Mouse (Mus musculus): Measurements from ENCODE around the gene Hoxb9. TPM values are rescaled to one million over a fixed set of nuclear protein-coding genes. Genes with fewer than 3 reads are reported as not detected.

Gene Hoxb9
- polyA plus RNA-seq, 1 experiment from 2014 or later, result not detected

DNA sequence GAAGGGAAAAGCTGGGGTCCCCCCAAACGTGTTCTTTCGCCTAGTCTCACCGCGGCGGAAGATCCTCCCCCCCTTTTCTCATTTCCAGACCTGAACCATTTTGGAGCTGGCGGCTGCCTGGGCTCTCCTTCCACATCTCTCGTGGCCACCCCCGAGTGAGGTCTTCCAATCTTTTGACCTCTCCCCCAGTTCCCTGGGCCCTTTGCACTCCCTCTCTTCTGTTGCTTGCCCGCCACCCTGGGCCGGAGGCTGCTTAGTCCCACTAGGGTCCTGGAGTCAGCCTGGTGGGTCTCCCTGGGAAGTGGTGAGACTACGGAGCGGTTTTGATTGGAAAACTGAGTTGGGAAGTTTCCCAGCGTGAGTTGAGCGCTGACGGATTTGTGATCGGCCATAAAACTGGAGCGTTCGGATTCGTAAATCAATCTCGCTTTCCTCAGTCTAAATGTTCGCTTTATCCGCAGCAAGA is 54.5 kb downstream of the Hoxb9 start:
- no peak for ATAC-seq
- Histone ChIP-seq H3K27me3 (peaks cover 100% of the 10 kb centered on the region), H3K9ac (replicated peaks) (no peak overlapping the region), H3K4me2 (replicated peaks) (no peak overlapping the region), H3K36me3 (no peaks in the 10 kb centered on the region), H3K4me3 (replicated peaks) (no peak overlapping the region), H3K27ac (no peak overlapping the region), H3K4me1 (replicated peaks) (no peaks in the 10 kb centered on the region), H3K9me3 (no peaks in the 10 kb centered on the region)
- WGBS, result 2% methylated on average over 22 of the region's 22 CpGs

MicroRNAs within 50 kb of the gene (microRNA counts, 519-probe panel; counts per million panel counts)
- microRNA mmu-miR-10a (3,137 counts per million, percentile 66 among the panel's probes with 10 or more counts), microRNA mmu-miR-196a (110 counts per million, percentile 56 among the panel's probes with 10 or more counts)

Small RNAs within 50 kb of the gene (microRNA-seq; reads per million reads assigned to microRNA genes)
- 401 reads per million, percentile 67 among the genes with 10 or more reads in this experiment for gene Mir10a
- not detected for gene Mir196a-1

Other genes starting within 250 kb of the Hoxb9 start
- gene Gip, start 246.9 kb upstream of the Hoxb9 start, polyA plus RNA-seq (2015; fragmentation: Nextera tagmentation; extraction: Ambion mirVana), result not detected in 2 replicates
- gene Snf8, start 236.6 kb upstream of the Hoxb9 start, polyA plus RNA-seq (2015; fragmentation: Nextera tagmentation; extraction: Ambion mirVana), result 133 and 142 TPM in 2 replicates
- gene Ube2z, start 206.1 kb upstream of the Hoxb9 start, polyA plus RNA-seq (2015; fragmentation: Nextera tagmentation; extraction: Ambion mirVana), result 28.9 and 34.0 TPM in 2 replicates
- gene Atp5g1, start 195.8 kb upstream of the Hoxb9 start, polyA plus RNA-seq (2015; fragmentation: Nextera tagmentation; extraction: Ambion mirVana), result 423 and 443 TPM in 2 replicates
- not detected in 2 replicates for gene Calcoco2, start 159.5 kb upstream of the Hoxb9 start, polyA plus RNA-seq (2015; fragmentation: Nextera tagmentation; extraction: Ambion mirVana)
- 0.04 TPM in 1 of 2 replicates, not detected in the other for gene Ttll6, start 137.7 kb upstream of the Hoxb9 start, polyA plus RNA-seq (2015; fragmentation: Nextera tagmentation; extraction: Ambion mirVana)
- gene Hoxb13, start 77.1 kb upstream of the Hoxb9 start, polyA plus RNA-seq (2015; fragmentation: Nextera tagmentation; extraction: Ambion mirVana), result not detected in 2 replicates
- gene Hoxb8, start 10.4 kb downstream of the Hoxb9 start, polyA plus RNA-seq (2015; fragmentation: Nextera tagmentation; extraction: Ambion mirVana), result not detected in 2 replicates
- not detected in 2 replicates for gene Hoxb7, start 15.2 kb downstream of the Hoxb9 start, polyA plus RNA-seq (2015; fragmentation: Nextera tagmentation; extraction: Ambion mirVana)
- not detected in 2 replicates for gene Hoxb6, start 21.0 kb downstream of the Hoxb9 start, polyA plus RNA-seq (2015; fragmentation: Nextera tagmentation; extraction: Ambion mirVana)
- 0.08 TPM in 1 of 2 replicates, not detected in the other for gene Hoxb5, start 31.9 kb downstream of the Hoxb9 start, polyA plus RNA-seq (2015; fragmentation: Nextera tagmentation; extraction: Ambion mirVana)
- not detected in 2 replicates for gene Hoxb4, start 46.8 kb downstream of the Hoxb9 start, polyA plus RNA-seq (2015; fragmentation: Nextera tagmentation; extraction: Ambion mirVana)
- 0.11 TPM in 1 of 2 replicates, not detected in the other for gene Hoxb3, start 51.9 kb downstream of the Hoxb9 start, polyA plus RNA-seq (2015; fragmentation: Nextera tagmentation; extraction: Ambion mirVana)
- gene Hoxb2, start 79.1 kb downstream of the Hoxb9 start, polyA plus RNA-seq (2015; fragmentation: Nextera tagmentation; extraction: Ambion mirVana), result 0.19 and 0.28 TPM in 2 replicates
- gene Hoxb1, start 94.3 kb downstream of the Hoxb9 start, polyA plus RNA-seq (2015; fragmentation: Nextera tagmentation; extraction: Ambion mirVana), result not detected in 2 replicates
- gene Skap1, start 193.1 kb downstream of the Hoxb9 start, polyA plus RNA-seq (2015; fragmentation: Nextera tagmentation; extraction: Ambion mirVana), result 3.4 and 4.0 TPM in 2 replicates

All from midbrain, embryonic 13.5 days (tissue).